Mouse (Mus musculus): Measurements from ENCODE around the gene Faah. TPM values are rescaled to one million over a fixed set of nuclear protein-coding genes. Genes with fewer than 3 reads are reported as not detected.

The Faah gene
- polyA plus RNA-seq, 1 experiment from 2014 or later, result 2.1 TPM

DNA sequence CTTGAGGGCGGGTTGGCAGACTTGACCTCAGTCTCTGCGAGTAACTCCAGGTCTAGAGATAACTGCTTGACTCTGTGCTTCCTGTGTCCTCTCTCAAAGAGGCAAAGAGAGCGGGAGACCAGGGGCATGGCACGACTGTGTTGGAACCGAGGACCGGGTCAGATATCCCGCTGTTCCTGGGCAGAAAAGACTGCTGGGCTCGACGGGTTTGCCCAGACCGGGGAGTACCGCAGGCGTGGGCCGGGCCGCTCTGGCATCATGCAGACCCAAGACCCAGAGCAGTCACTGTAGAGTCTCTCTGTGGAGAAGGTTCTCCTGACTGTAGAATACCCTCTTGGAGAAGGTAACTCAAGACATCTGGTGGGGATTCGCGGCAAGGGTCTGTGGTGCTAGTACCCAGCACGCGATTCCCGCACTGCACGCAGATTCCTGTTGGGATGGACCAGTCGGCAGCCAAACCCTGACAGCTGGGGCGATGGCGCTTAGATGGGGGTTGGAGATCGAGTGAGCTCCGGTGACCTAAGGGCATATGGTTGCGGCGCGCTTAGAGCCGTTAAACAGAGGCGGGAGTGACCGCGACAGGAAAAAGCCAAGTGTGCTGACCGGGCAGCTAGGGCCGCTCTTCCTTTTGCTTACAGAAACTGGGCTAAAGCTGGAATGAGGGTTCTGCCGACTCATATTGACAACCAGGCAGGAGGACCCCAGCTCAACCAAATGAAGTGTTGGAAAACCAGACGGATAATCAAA, 81.7 kb downstream of the Faah start:
- no peak overlapping the region for H3K9ac ChIP-seq (ENCODE audit: low read length)
- no peak for ATAC-seq (replicated peaks; ENCODE audit: extremely low read depth, insufficient read depth, low FRiP score)
- no peaks in the 10 kb centered on the region for H3K36me3 ChIP-seq (ENCODE audit: control insufficient read depth, insufficient read depth)
- H3K27ac ChIP-seq (ENCODE audit: low read length), result no peak overlapping the region
- H3K9me3 ChIP-seq (replicated peaks; ENCODE audit: control insufficient read depth, low read length), result no peaks in the 10 kb centered on the region
- peak overlapping the region; percentile 41 for H3K4me2 ChIP-seq (ENCODE audit: low read depth, low read length)
- H3K4me1 ChIP-seq (ENCODE audit: control insufficient read depth, insufficient read depth, low read length), result peaks cover 13% of the 10 kb centered on the region
- peak overlapping the region; percentile 31 for H3K4me3 ChIP-seq (ENCODE audit: low read length)
- H3K27me3 ChIP-seq (ENCODE audit: control insufficient read depth, insufficient read depth, low read length), result peaks cover 91% of the 10 kb centered on the region
- under 1% methylated on average over 36 of the region's 36 CpGs for WGBS

- ATAC-seq (replicated peaks; ENCODE audit: extremely low read depth, insufficient read depth, low FRiP score), result no peak
- Histone ChIP-seq H3K27ac (ENCODE audit: low read length) (no peak overlapping the region), H3K36me3 (ENCODE audit: control insufficient read depth, insufficient read depth) (no peaks in the 10 kb centered on the region), H3K4me2 (ENCODE audit: low read depth, low read length) (no peak overlapping the region), H3K4me3 (ENCODE audit: low read length) (no peak overlapping the region), H3K4me1 (ENCODE audit: control insufficient read depth, insufficient read depth, low read length) (peaks cover 4% of the 10 kb centered on the region), H3K9me3 (replicated peaks; ENCODE audit: control insufficient read depth, low read length) (no peaks in the 10 kb centered on the region), H3K9ac (ENCODE audit: low read length) (no peak overlapping the region), H3K27me3 (ENCODE audit: control insufficient read depth, insufficient read depth, low read length) (peaks cover 78% of the 10 kb centered on the region)
- WGBS, result 50% methylated on average over 13 of the region's 13 CpGs
Measured at GRCm38 (mm10) chr4:115931556-115932088, 86.1 kb downstream of the Faah start.

DNA sequence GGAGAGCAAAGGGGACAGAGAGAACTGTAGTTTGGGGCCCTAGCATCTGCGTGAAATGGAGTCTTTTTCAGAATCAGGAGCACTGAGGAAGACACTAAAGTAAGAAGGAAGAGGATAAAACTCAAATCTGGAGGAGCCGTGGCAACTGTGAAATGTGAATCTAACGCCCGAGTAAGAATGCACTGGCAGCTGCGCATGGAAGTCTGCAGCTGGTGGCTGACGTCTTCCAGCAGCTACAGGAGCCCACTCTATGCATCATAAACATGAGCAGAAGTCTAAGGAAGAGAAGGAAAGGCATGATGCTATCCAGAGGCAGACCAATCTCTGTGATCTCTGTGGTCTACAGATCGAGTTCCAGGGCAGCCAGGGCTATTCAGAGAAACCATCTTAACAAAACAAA, 90.1 kb downstream of the Faah start:
- 40% methylated on average over 7 of the region's 7 CpGs for WGBS
- no peak overlapping the region for H3K27ac ChIP-seq (ENCODE audit: low read length)
- H3K9ac ChIP-seq (ENCODE audit: low read length), result no peak overlapping the region
- H3K4me3 ChIP-seq (ENCODE audit: low read length), result no peak overlapping the region
- no peaks in the 10 kb centered on the region for H3K36me3 ChIP-seq (ENCODE audit: control insufficient read depth, insufficient read depth)
- peaks cover 61% of the 10 kb centered on the region for H3K27me3 ChIP-seq (ENCODE audit: control insufficient read depth, insufficient read depth, low read length)
- no peaks in the 10 kb centered on the region for H3K4me1 ChIP-seq (ENCODE audit: control insufficient read depth, insufficient read depth, low read length)
- ATAC-seq (replicated peaks; ENCODE audit: extremely low read depth, insufficient read depth, low FRiP score), result no peak
- no peak overlapping the region for H3K4me2 ChIP-seq (ENCODE audit: low read depth, low read length)
- H3K9me3 ChIP-seq (replicated peaks; ENCODE audit: control insufficient read depth, low read length), result no peaks in the 10 kb centered on the region

DNA sequence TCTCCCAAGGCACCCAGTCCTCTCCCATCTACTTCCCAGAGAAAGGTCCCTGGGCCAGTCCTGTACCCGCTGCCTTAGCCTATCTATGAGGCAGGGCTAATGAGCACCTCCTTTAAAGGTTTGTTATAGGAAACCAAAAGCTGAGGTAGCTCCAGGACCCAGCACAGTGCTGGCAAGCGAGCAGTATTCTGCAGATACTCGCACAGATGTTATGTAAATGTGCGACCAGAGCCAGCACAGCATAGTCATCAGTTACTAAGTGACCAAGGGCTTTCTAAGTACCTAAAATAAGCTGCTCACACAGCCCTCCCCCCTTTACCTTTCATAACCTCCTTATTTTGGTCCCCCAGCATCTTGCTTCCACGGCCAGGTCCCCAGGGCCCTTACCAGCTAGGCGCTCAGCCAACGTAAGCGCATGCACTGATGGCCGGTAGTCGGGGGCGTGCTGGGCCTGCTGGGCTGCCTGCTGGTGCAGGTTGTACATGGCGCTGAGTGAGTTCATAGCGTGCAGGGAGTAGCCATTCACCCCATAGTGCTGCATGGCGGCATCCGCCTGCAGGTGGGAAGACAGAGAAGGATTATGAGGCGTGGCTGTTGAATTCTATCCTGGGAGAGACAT, 94.4 kb downstream of the Faah start:
- no peak for ATAC-seq (replicated peaks; ENCODE audit: extremely low read depth, insufficient read depth, low FRiP score)
- Histone ChIP-seq H3K36me3 (ENCODE audit: control insufficient read depth, insufficient read depth) (no peaks in the 10 kb centered on the region), H3K4me3 (ENCODE audit: low read length) (no peak overlapping the region), H3K9ac (ENCODE audit: low read length) (no peak overlapping the region), H3K27ac (ENCODE audit: low read length) (no peak overlapping the region), H3K4me2 (ENCODE audit: low read depth, low read length) (no peak overlapping the region), H3K9me3 (replicated peaks; ENCODE audit: control insufficient read depth, low read length) (no peaks in the 10 kb centered on the region), H3K27me3 (ENCODE audit: control insufficient read depth, insufficient read depth, low read length) (peaks cover 47% of the 10 kb centered on the region), H3K4me1 (ENCODE audit: control insufficient read depth, insufficient read depth, low read length) (no peaks in the 10 kb centered on the region)
- 63% methylated on average over 16 of the region's 16 CpGs for WGBS

DNA sequence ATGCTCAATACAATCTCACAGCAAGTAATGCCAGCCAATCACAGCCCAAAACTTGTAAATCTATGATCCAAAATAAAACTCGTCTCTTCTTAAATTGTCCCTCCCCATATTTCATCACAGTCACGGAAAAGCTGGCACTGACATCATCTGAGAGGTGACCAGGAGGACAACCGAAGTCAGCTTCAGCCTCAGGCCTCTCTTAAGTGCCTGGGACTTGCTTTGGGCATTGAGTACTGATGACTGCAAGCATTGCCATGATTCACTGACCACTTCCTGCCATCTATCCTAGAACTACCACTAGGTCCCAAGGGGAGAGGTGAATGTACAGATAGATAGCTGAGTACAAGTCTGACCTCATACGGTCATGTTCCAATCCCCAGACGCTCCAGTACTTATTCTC, 95.0 kb downstream of the Faah start:
- Histone ChIP-seq H3K36me3 (ENCODE audit: control insufficient read depth, insufficient read depth) (no peaks in the 10 kb centered on the region), H3K9me3 (replicated peaks; ENCODE audit: control insufficient read depth, low read length) (no peaks in the 10 kb centered on the region), H3K4me1 (ENCODE audit: control insufficient read depth, insufficient read depth, low read length) (no peaks in the 10 kb centered on the region), H3K27me3 (ENCODE audit: control insufficient read depth, insufficient read depth, low read length) (peaks cover 48% of the 10 kb centered on the region), H3K9ac (ENCODE audit: low read length) (no peak overlapping the region), H3K27ac (ENCODE audit: low read length) (no peak overlapping the region), H3K4me3 (ENCODE audit: low read length) (no peak overlapping the region), H3K4me2 (ENCODE audit: low read depth, low read length) (no peak overlapping the region)
- ATAC-seq (replicated peaks; ENCODE audit: extremely low read depth, insufficient read depth, low FRiP score), result no peak
- WGBS, result 77% methylated on average over 5 of the region's 5 CpGs

DNA sequence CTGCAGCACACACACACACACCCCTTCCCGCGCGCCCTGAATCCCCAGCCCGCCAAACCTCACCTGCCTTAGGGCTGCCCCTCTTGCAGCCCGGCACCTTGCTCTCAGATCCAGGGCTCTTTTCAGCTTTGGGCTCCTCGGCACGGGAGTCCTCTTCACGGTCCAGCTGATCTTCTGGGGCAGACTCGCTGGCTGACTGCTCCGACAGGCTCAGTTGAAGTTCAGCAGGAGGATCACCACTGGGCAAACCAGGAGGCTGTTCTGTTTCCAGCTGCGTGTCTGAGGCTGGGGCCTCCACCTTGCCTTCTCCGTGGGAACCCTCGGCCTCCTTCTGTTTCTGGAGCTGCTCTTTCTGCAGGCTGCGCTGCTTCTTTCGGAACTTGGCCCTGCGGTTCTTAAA, 97.8 kb downstream of the Faah start:
- 74% methylated on average over 16 of the region's 16 CpGs for WGBS
- ATAC-seq (replicated peaks; ENCODE audit: extremely low read depth, insufficient read depth, low FRiP score), result no peak

More for the DNA sequence above, 97.8 kb downstream of the Faah start:
- Histone ChIP-seq H3K4me3 (ENCODE audit: low read length) (no peak overlapping the region), H3K27ac (ENCODE audit: low read length) (no peak overlapping the region), H3K4me1 (ENCODE audit: control insufficient read depth, insufficient read depth, low read length) (no peaks in the 10 kb centered on the region), H3K36me3 (ENCODE audit: control insufficient read depth, insufficient read depth) (no peaks in the 10 kb centered on the region), H3K9ac (ENCODE audit: low read length) (no peak overlapping the region), H3K4me2 (ENCODE audit: low read depth, low read length) (no peak overlapping the region), H3K27me3 (ENCODE audit: control insufficient read depth, insufficient read depth, low read length) (peaks cover 45% of the 10 kb centered on the region), H3K9me3 (replicated peaks; ENCODE audit: control insufficient read depth, low read length) (no peaks in the 10 kb centered on the region)

Other genes with a start within 250 kb of the Faah start
- gene Tex38, start 236.9 kb downstream of the Faah start, polyA plus RNA-seq (2015; fragmentation: Nextera tagmentation; extraction: Ambion mirVana), result 0.19 TPM in 1 of 2 replicates, not detected in the other
- gene Atpaf1, start 233.1 kb downstream of the Faah start, polyA plus RNA-seq (2015; fragmentation: Nextera tagmentation; extraction: Ambion mirVana), result 65.5 and 69.9 TPM in 2 replicates
- gene Mob3c, start 189.8 kb downstream of the Faah start, polyA plus RNA-seq (2015; fragmentation: Nextera tagmentation; extraction: Ambion mirVana), result 9.2 and 12.4 TPM in 2 replicates
- gene Mknk1, start 178.7 kb downstream of the Faah start, polyA plus RNA-seq (2015; fragmentation: Nextera tagmentation; extraction: Ambion mirVana), result 22.7 and 24.7 TPM in 2 replicates
- gene Kncn, start 133.5 kb downstream of the Faah start, polyA plus RNA-seq (2015; fragmentation: Nextera tagmentation; extraction: Ambion mirVana), result not detected in 2 replicates
- gene 6430628N08Rik, start 127.3 kb downstream of the Faah start, polyA plus RNA-seq (2015; fragmentation: Nextera tagmentation; extraction: Ambion mirVana), result not detected in 2 replicates
- gene Dmbx1, start 78.0 kb downstream of the Faah start, polyA plus RNA-seq (2015; fragmentation: Nextera tagmentation; extraction: Ambion mirVana), result 0.06 TPM in 1 of 2 replicates, not detected in the other
- gene Nsun4, start 36.0 kb upstream of the Faah start, polyA plus RNA-seq (2015; fragmentation: Nextera tagmentation; extraction: Ambion mirVana), result 32.4 and 33.6 TPM in 2 replicates
- gene Uqcrh, start 57.1 kb upstream of the Faah start, polyA plus RNA-seq (2015; fragmentation: Nextera tagmentation; extraction: Ambion mirVana), result 1,257 and 1,258 TPM in 2 replicates
- 53.8 and 55.3 TPM in 2 replicates for gene Lrrc41, start 57.3 kb upstream of the Faah start, polyA plus RNA-seq (2015; fragmentation: Nextera tagmentation; extraction: Ambion mirVana)
- gene Rad54l, start 105.8 kb upstream of the Faah start, polyA plus RNA-seq (2015; fragmentation: Nextera tagmentation; extraction: Ambion mirVana), result 18.5 and 20.2 TPM in 2 replicates
- gene Pomgnt1, start 105.9 kb upstream of the Faah start, polyA plus RNA-seq (2015; fragmentation: Nextera tagmentation; extraction: Ambion mirVana), result 60.2 and 68.8 TPM in 2 replicates
- gene Lurap1, start 133.4 kb upstream of the Faah start, polyA plus RNA-seq (2015; fragmentation: Nextera tagmentation; extraction: Ambion mirVana), result 2.3 and 2.9 TPM in 2 replicates
- gene Tspan1, start 149.7 kb upstream of the Faah start, polyA plus RNA-seq (2015; fragmentation: Nextera tagmentation; extraction: Ambion mirVana), result 1.9 and 3.2 TPM in 2 replicates
- gene 1700042G07Rik, start 155.4 kb upstream of the Faah start, polyA plus RNA-seq (2015; fragmentation: Nextera tagmentation; extraction: Ambion mirVana), result not detected in 2 replicates
- not detected in 2 replicates for gene Gm49337, start 155.5 kb upstream of the Faah start, polyA plus RNA-seq (2015; fragmentation: Nextera tagmentation; extraction: Ambion mirVana)
- gene Pik3r3, start 203.7 kb upstream of the Faah start, polyA plus RNA-seq (2015; fragmentation: Nextera tagmentation; extraction: Ambion mirVana), result 9.0 and 11.2 TPM in 2 replicates